Mouse (Mus musculus): ENCODE data around the gene Ndufa4l2.

DNA sequence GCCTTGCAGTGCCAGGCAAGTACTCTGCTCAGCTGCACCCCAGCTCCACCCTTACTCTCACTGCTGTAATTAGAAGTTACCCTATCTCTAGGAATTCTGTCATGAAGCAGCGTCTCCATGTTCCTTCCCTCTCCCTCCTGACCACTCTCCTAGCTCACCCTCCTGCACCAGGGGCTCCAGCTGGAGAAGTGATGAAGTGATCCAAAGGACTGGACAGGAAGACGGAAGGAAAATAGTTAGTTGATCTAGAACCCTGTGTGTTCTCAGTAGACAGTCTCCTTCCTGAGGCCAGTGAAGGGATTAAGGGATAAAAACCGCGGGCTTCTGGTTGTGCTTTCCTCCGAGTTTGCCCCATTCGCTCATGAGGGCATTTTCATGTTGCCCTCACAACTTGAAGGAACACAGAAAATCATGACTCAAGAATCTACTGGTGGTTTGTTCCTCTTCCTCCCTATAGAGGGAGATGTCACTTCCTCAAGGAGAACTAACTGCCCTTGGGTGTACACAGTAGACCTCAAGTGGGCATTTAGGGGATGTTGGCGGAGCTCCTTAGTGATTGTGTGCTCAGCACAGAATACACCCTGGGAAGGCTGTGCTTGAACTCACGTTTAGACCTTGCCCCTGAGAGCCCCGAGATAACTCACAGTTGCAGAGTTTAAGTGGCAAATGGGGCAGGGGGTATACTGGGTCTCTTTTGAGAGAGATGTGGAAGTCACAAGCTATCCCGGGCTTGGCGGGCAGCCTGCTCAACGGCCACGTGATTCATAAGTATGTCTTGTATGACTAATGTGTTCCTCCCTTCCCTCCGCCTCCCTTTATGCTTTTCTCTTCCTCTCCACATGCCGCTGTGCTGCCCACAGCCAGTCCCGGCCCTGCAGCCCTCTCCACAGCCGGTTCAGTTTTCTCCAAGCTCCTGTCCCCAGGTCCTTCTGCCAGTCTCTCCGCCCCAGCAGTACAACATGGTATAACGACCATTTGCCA, 33.6 kb upstream of the Ndufa4l2 start:
- TF ChIP-seq MXI1 (IDR thresholded peaks at IDR 0.05; ENCODE audit: low read depth, low read length) = no peak
- no peak for TF ChIP-seq E2F4 (IDR thresholded peaks at IDR 0.05; ENCODE audit: borderline replicate concordance, low read depth, low read length)
- peak in 1 of 3 experiments; percentile 15; a peak in 1 of 6 replicates for TF ChIP-seq CTCF (IDR thresholded peaks at IDR 0.05 in 2 of 3, conservative IDR thresholded peaks at IDR 0.05 in 1 of 3; ENCODE audit: control insufficient read depth in 1 of 3, insufficient read depth in 1 of 3, low read depth in 2 of 3, low read length in 3 of 3, poor library complexity in 1 of 3, severe bottlenecking in 1 of 3)
- TF ChIP-seq SIN3A (IDR thresholded peaks at IDR 0.05; ENCODE audit: low read length) = no peak
- no peak for TF ChIP-seq BHLHE40 (IDR thresholded peaks at IDR 0.05; ENCODE audit: borderline replicate concordance, low read depth, low read length)
- TF ChIP-seq POLR2AphosphoS2 (IDR thresholded peaks at IDR 0.05; ENCODE audit: low read length) = no peak
- no peak for TF ChIP-seq MAX (IDR thresholded peaks at IDR 0.05; ENCODE audit: low read length)
- no peak for TF ChIP-seq ZNF384 (IDR thresholded peaks at IDR 0.05; ENCODE audit: low read depth, low read length)
- no peak for TF ChIP-seq POLR2A (IDR thresholded peaks at IDR 0.05; ENCODE audit: control insufficient read depth in 1 of 2, insufficient read depth in 1 of 2, low read depth in 1 of 2, low read length in 2 of 2, poor library complexity in 1 of 2)
